ENCODE assay signal across 15 mouse cellular contexts in the genomic region with DNA sequence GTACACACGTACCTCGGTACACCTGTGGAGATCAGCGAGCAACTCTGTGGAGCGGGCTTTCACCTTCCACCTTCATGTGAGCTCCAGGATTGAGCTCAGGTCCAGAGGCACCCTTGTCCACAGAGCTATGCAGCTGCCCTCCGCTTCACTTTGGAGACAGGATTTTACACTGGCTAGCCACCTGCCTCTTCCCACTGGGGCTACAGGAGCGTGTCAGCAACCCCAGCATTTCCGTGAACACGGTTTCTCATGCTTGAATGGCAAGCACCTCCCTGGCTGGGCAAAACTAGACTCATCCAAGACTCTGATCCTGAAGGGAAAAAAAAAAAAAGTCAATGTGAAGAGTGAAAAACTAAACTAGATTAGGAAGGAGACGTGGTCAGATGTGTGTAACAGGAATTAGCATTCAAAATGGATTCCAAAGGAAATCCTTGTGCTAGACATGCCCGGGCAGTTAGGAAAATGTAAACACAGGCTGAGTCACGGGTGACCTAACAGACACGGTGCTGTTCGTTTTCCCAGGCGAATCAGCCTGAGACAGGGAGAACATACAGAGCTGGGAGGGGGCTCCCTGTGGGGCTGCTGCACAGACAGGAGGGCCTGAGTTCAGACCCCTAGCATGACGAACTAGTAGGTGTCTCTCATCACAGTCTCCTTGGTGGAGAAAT. TPM values are rescaled to one million over a fixed set of nuclear protein-coding genes. Genes with fewer than 3 reads are reported as not detected.
DNase-seq lines count a peak whose midpoint lies in the region; ATAC-seq and TF ChIP-seq lines count a peak whose summit lies in the region.
"Had no signal": no experiment of that assay in that cellular context is flagged by ENCODE, and none has a peak within 500 bp of the region (broad histone marks: within the 10 kb centered on the region; RNA-seq: fewer than 3 reads in every experiment).

No protein-coding gene starts in this region.

- TF ChIP-seq POLR2A in lung, adult 2 months (IDR thresholded peaks at IDR 0.05; ENCODE audit: borderline replicate concordance, extremely low read depth, low read depth, low read length) = no peak

- peaks cover 22% of the 10 kb centered on the region for H3K27me3 ChIP-seq in lung, embryonic 14.5 days (ENCODE audit: insufficient read depth, low read length)
- H3K27me3 ChIP-seq in stomach, embryonic 15.5 days (replicated peaks) = peaks cover 15% of the 10 kb centered on the region

- 39% methylated on average over 15 of the region's 15 CpGs for WGBS in lung, embryonic 14.5 days
- WGBS in lung, adult 2 months = 52% methylated on average over 15 of the region's 15 CpGs
- WGBS in stomach, embryonic 15.5 days = 43% methylated on average over 15 of the region's 15 CpGs

- H3K9me3 ChIP-seq in lung, embryonic 14.5 days (ENCODE audit: low read depth, low read length) = no peaks in the 10 kb centered on the region
- H3K9me3 ChIP-seq in stomach, embryonic 15.5 days = no peaks in the 10 kb centered on the region
- H3K9me3 ChIP-seq: limb, embryonic 12.5 days had no signal

- no peak for TF ChIP-seq CTCF in lung, embryonic 14.5 days (IDR thresholded peaks at IDR 0.05; ENCODE audit: low read depth)
- no peak for TF ChIP-seq CTCF in lung, adult 2 months (IDR thresholded peaks at IDR 0.05; ENCODE audit: insufficient read depth, low read length)

- peak; percentile 43 for DNase-seq in lung, embryonic 14.5 days
- no peak for DNase-seq in lung, adult 2 months
- peak; percentile 85 for DNase-seq in R1 (ENCODE audit: low read depth, low spot score)
- DNase-seq in kidney, adult 8-10 months = peak; percentile 22 to 30
- DNase-seq in layer of hippocampus, adult 18-20 months (ENCODE audit: low spot score in 2 of 2) = no peak
- no peak for DNase-seq in gastrocnemius, postnatal 36 days
- no peak for DNase-seq in adrenal gland, postnatal 36 days
- DNase-seq: adrenal gland, postnatal 14 days; cerebellum, adult 18-20 months; gastrocnemius, postnatal 14 days; lung, postnatal 10 days had no signal

- H3K4me1 ChIP-seq in lung, embryonic 14.5 days (ENCODE audit: insufficient read depth) = peaks cover 3% of the 10 kb centered on the region; the same call in 1 of the 2 replicates
- peaks cover 8% of the 10 kb centered on the region for H3K4me1 ChIP-seq in lung, adult 2 months (ENCODE audit: control insufficient read depth, insufficient read depth, low read length)
- peaks cover 21% of the 10 kb centered on the region for H3K4me1 ChIP-seq in stomach, embryonic 15.5 days

- peak overlapping the region; percentile 30; the same call in 1 of the 2 replicates for H3K27ac ChIP-seq in lung, embryonic 14.5 days (ENCODE audit: low read depth)
- H3K27ac ChIP-seq in stomach, embryonic 15.5 days = peak overlapping the region; percentile 81
- H3K27ac ChIP-seq: layer of hippocampus, adult 2 months; limb, embryonic 12.5 days had no signal

- no peak overlapping the region for H3K4me2 ChIP-seq in lung, embryonic 14.5 days
- peak overlapping the region; percentile 6; the same call in 1 of the 2 replicates for H3K4me2 ChIP-seq in stomach, embryonic 15.5 days
- H3K4me2 ChIP-seq: limb, embryonic 12.5 days had no signal

- H3K36me3 ChIP-seq in lung, embryonic 14.5 days (ENCODE audit: insufficient read depth) = peaks cover 18% of the 10 kb centered on the region
- H3K36me3 ChIP-seq in stomach, embryonic 15.5 days = peaks cover 12% of the 10 kb centered on the region; the same call in 1 of the 2 replicates

- no peak overlapping the region for H3K9ac ChIP-seq in lung, embryonic 14.5 days
- H3K9ac ChIP-seq in stomach, embryonic 15.5 days = no peak overlapping the region; the same call in 1 of the 2 replicates
- H3K9ac ChIP-seq: limb, embryonic 12.5 days had no signal

- ATAC-seq in lung, embryonic 14.5 days (ENCODE audit: insufficient read depth) = no peak
- peak; percentile 37; the same call in 1 of the 2 replicates for ATAC-seq in stomach, embryonic 15.5 days (ENCODE audit: insufficient read depth, low FRiP score, low read depth)

- H3K4me3 ChIP-seq in lung, embryonic 14.5 days (ENCODE audit: low read depth, low read length) = no peak overlapping the region
- H3K4me3 ChIP-seq in lung, adult 2 months (replicated peaks; ENCODE audit: extremely low read depth, low read depth, low read length) = no peak overlapping the region
- H3K4me3 ChIP-seq in stomach, embryonic 15.5 days (replicated peaks) = no peak overlapping the region
- H3K4me3 ChIP-seq: layer of hippocampus, adult 2 months; limb, embryonic 12.5 days had no signal

- intact Hi-C loops in gastrocnemius, postnatal 36 days (cut with DNase I) = no loop called here

RNA-seq across cellular contexts. Expression of gene Itgb4, which starts 4.4 kb away (rescaled TPM):
- polyA plus RNA-seq in lung, embryonic 14.5 days (2014; fragmentation: Nextera tagmentation; extraction: Ambion mirVana) = 2.0 and 2.3 TPM in 2 replicates
- 11.0 and 14.7 TPM in 2 replicates for polyA plus RNA-seq in lung, adult 2 months (2012; rRNA removed)
- 13.4 and 13.5 TPM in 2 replicates for polyA plus RNA-seq in stomach, embryonic 15.5 days (2015; fragmentation: Nextera tagmentation; extraction: Ambion mirVana)
- 1 to 10 TPM; 7.9 to 8.7 TPM for total RNA-seq in layer of hippocampus, adult 18-20 months (2021)
- total RNA-seq in gastrocnemius, postnatal 36 days (2021) = 1 to 10 TPM; 1.9 to 3.3 TPM
- total RNA-seq in adrenal gland, postnatal 36 days (2021) = 1 to 10 TPM; 2.3 to 3.1 TPM
- total RNA-seq: monocyte, adult 5-6 weeks had no signal

RNA-seq across cellular contexts. Expression of gene Recql5, which starts 36.9 kb away (rescaled TPM):
- polyA plus RNA-seq in lung, embryonic 14.5 days (2014; fragmentation: Nextera tagmentation; extraction: Ambion mirVana) = 17.8 and 21.7 TPM in 2 replicates
- polyA plus RNA-seq in lung, adult 2 months (2012; rRNA removed) = 14.5 and 18.0 TPM in 2 replicates
- 16.3 and 21.9 TPM in 2 replicates for polyA plus RNA-seq in stomach, embryonic 15.5 days (2015; fragmentation: Nextera tagmentation; extraction: Ambion mirVana)
- 10 to 100 TPM; 28.6 to 29.4 TPM for total RNA-seq in layer of hippocampus, adult 18-20 months (2021)
- 1 to 10 TPM; 4.5 to 6.9 TPM for total RNA-seq in gastrocnemius, postnatal 36 days (2021)
- 10 to 100 TPM; 20.5 to 24.8 TPM for total RNA-seq in adrenal gland, postnatal 36 days (2021)

RNA-seq across cellular contexts. Expression of gene Sap30bp, which starts 37.1 kb away (rescaled TPM):
- 39.1 and 43.5 TPM in 2 replicates for polyA plus RNA-seq in lung, embryonic 14.5 days (2014; fragmentation: Nextera tagmentation; extraction: Ambion mirVana)
- 18.8 and 23.0 TPM in 2 replicates for polyA plus RNA-seq in lung, adult 2 months (2012; rRNA removed)
- 34.6 and 36.4 TPM in 2 replicates for polyA plus RNA-seq in stomach, embryonic 15.5 days (2015; fragmentation: Nextera tagmentation; extraction: Ambion mirVana)
- 10 to 100 TPM; 51.3 to 56.7 TPM for total RNA-seq in layer of hippocampus, adult 18-20 months (2021)
- 10 to 100 TPM; 11.5 to 11.6 TPM for total RNA-seq in gastrocnemius, postnatal 36 days (2021)
- total RNA-seq in adrenal gland, postnatal 36 days (2021) = 10 to 100 TPM; 40.8 to 42.5 TPM

RNA-seq across cellular contexts. Expression of gene Galk1, which starts 42.4 kb away (rescaled TPM):
- polyA plus RNA-seq in lung, embryonic 14.5 days (2014; fragmentation: Nextera tagmentation; extraction: Ambion mirVana) = 191 and 208 TPM in 2 replicates
- 49.5 and 57.1 TPM in 2 replicates for polyA plus RNA-seq in lung, adult 2 months (2012; rRNA removed)
- polyA plus RNA-seq in stomach, embryonic 15.5 days (2015; fragmentation: Nextera tagmentation; extraction: Ambion mirVana) = 186 and 208 TPM in 2 replicates
- 10 to 100 TPM; 11.7 to 14.1 TPM for total RNA-seq in layer of hippocampus, adult 18-20 months (2021)
- total RNA-seq in gastrocnemius, postnatal 36 days (2021) = 1 to 10 TPM; 3.0 to 3.8 TPM
- 10 to 100 TPM; 40.7 to 50.3 TPM for total RNA-seq in adrenal gland, postnatal 36 days (2021)

RNA-seq across cellular contexts. Expression of gene H3f3b, which starts 57.6 kb away (rescaled TPM):
- 1,851 and 1,959 TPM in 2 replicates for polyA plus RNA-seq in lung, embryonic 14.5 days (2014; fragmentation: Nextera tagmentation; extraction: Ambion mirVana)
- 223 and 243 TPM in 2 replicates for polyA plus RNA-seq in lung, adult 2 months (2012; rRNA removed)
- polyA plus RNA-seq in stomach, embryonic 15.5 days (2015; fragmentation: Nextera tagmentation; extraction: Ambion mirVana) = 1,577 and 1,755 TPM in 2 replicates
- total RNA-seq in layer of hippocampus, adult 18-20 months (2021) = 100 to 1,000 TPM; 267 to 281 TPM
- 10 to 100 TPM; 56.1 to 75.3 TPM for total RNA-seq in gastrocnemius, postnatal 36 days (2021)
- total RNA-seq in adrenal gland, postnatal 36 days (2021) = 100 to 1,000 TPM; 347 to 353 TPM

Comparison
In these comparisons a context has a peak if more than half of its experiments do, and no peak if none do; other contexts are left out.
1. DNase-seq: peak in lung, embryonic 14.5 days (single experiment), R1 (single experiment) and kidney, adult 8-10 months (2 of 2); none in lung, adult 2 months (single experiment), layer of hippocampus, adult 18-20 months (0 of 2), gastrocnemius, postnatal 36 days (0 of 2) and adrenal gland, postnatal 36 days (0 of 2).